Mouse (Mus musculus) CD4-positive, CD25-positive, alpha-beta regulatory T cell (primary cell): Measurements from ENCODE around the gene Tor2a. TPM values are rescaled to one million over a fixed set of nuclear protein-coding genes. Genes with fewer than 3 reads are reported as not detected.

Experiments
- polyA plus RNA-seq: library from polyadenylated mRNA; unstranded; fragments of 100-300 nt; shearing (Covaris generic); gene quantifications from one replicate; pipeline ENCODE4 v1.2.1, GENCODE M21; 2017

Tor2a gene
- 76.5 TPM for polyA plus RNA-seq

GRCm38 (mm10) chr2:32757056-32757845, at the start of gene Tor2a:
Tor2a (plus strand) TSS chr2:32757234.

DNA sequence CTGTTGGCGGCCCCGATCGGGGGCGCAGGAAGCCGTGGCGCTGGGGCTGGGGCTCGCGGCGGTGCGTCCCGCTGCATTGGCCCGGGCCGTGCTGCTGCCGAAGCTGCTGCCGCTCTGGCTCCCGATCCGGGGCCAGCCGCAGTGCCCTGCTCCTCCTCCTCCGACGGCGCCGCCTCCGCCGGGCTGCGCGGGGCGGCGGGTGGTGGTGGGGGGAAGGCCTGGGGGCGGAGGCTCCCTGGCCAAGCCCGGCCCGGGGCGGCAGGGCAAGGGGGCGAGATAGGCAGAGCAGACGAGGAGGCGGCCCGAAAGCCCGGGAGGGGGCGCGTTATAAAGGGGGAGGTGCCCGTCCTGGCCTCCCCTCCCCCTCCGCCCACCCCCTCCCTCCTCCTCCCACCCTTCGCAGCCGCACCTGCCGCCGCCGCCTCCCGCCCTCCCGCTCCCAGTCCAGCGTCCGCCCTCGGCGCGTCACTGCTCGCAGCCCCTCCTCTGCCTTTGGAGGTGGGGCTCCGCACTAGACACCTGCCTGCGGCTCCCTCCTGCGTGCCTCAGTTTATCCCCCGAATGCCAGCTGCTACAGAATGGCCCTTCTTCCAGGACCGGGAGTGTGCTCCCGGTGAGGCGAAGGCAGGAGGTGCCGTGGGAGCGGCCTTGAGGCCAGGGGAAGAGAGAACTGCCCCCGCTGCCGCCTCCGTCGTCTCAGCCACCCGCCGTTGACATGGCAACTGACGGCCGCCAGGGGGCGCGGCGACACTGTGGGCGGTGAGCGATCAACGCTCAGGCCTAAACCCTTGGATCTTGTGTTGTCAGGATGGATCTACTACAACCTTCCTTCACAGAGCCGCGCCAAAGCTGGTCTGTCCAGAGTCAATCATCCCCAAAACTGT, 43.9 kb upstream of the Tor2a start, which contains the start of gene Cdk9:
Gene Cdk9, minus strand, starts transcription at position 143 of the 884 bp plus-strand sequence.

GRCm38 (mm10) chr2:32720681-32721229, 36.3 kb upstream of the Tor2a start, which contains the start of gene Sh2d3c:
Sh2d3c (plus strand) TSS chr2:32721055.

GRCm38 (mm10) chr2:32740916-32741272, 16.1 kb upstream of the Tor2a start, which contains the start of gene 6330409D20Rik:
6330409D20Rik (minus strand) TSS chr2:32741016.

GRCm38 (mm10) chr2:32775359-32776074, 18.5 kb downstream of the Tor2a start, which contains the start of the genes Ttc16 and Ptrh1:
Ttc16 (minus strand) TSS chr2:32775633.
Ptrh1 (plus strand) TSS chr2:32775786.

GRCm38 (mm10) chr2:32784048-32784681, 27.1 kb downstream of the Tor2a start, which contains the start of gene Cfap157:
Cfap157 (minus strand) TSS chr2:32784428.

Other genes starting within 250 kb of the Tor2a start
- 139 TPM for gene Fam102a, start 221.9 kb upstream of the Tor2a start, polyA plus RNA-seq
- 139 TPM for gene Dpm2, start 186.4 kb upstream of the Tor2a start, polyA plus RNA-seq
- 0.36 TPM for gene Pip5kl1, start 182.4 kb upstream of the Tor2a start, polyA plus RNA-seq
- gene 9430097D07Rik, start 181.6 kb upstream of the Tor2a start, polyA plus RNA-seq: 0.12 TPM
- 43.7 TPM for gene St6galnac4, start 170.1 kb upstream of the Tor2a start, polyA plus RNA-seq
- 5.1 TPM for gene St6galnac6, start 157.5 kb upstream of the Tor2a start, polyA plus RNA-seq
- not detected for gene Ak1, start 135.5 kb upstream of the Tor2a start, polyA plus RNA-seq
- 0.19 TPM for gene Eng, start 110.6 kb upstream of the Tor2a start, polyA plus RNA-seq
- gene Fpgs, start 53.1 kb upstream of the Tor2a start, polyA plus RNA-seq: 25.7 TPM
- gene Cdk9, start 44.2 kb upstream of the Tor2a start, polyA plus RNA-seq: 177 TPM
- 116 TPM for gene Sh2d3c, start 36.2 kb upstream of the Tor2a start, polyA plus RNA-seq
- gene 6330409D20Rik, start 16.2 kb upstream of the Tor2a start, polyA plus RNA-seq: 0.85 TPM
- gene Ttc16, start 18.4 kb downstream of the Tor2a start, polyA plus RNA-seq: 0.48 TPM
- 4.9 TPM for gene Ptrh1, start 18.6 kb downstream of the Tor2a start, polyA plus RNA-seq
- gene Cfap157, start 27.2 kb downstream of the Tor2a start, polyA plus RNA-seq: 0.22 TPM
- gene Stxbp1, start 90.0 kb downstream of the Tor2a start, polyA plus RNA-seq: 2.9 TPM
- gene Fam129b, start 118.9 kb downstream of the Tor2a start, polyA plus RNA-seq: 1.7 TPM
- gene Rpl12, start 204.3 kb downstream of the Tor2a start, polyA plus RNA-seq: 47.2 TPM
- gene Lrsam1, start 204.4 kb downstream of the Tor2a start, polyA plus RNA-seq: 10.2 TPM
- 8.2 TPM for gene Slc2a8, start 224.8 kb downstream of the Tor2a start, polyA plus RNA-seq